Mouse (Mus musculus) granulocyte monocyte progenitor cell, adult 5-6 weeks (primary cell): ENCODE measurements at regions not wholly inside any gene's neighbourhood (a gene's known extent, or its start where the extent isn't known, plus 50 kb on each side); places are given as distances from the start of the nearest gene placed in this dataset.
A peak's percentile ranks its signal among the peaks of the same experiment; 100 is the strongest.

Source experiments
- ATAC-seq: replicated peaks from 2 replicates; pipeline ENCODE4 v1.8.0; 2016; ENCODE audit warnings: mild to moderate bottlenecking, moderate TSS enrichment, inconsistent platforms; ENCODE audit not compliant: poor library complexity, severe bottlenecking

GRCm38 (mm10) chr15:8582676-8583075 lies 62.9 kb upstream of the Gm2310 start:
- ATAC-seq = no peak

- ATAC-seq = peak; percentile 93
Measured at GRCm38 (mm10) chr15:8581146-8581913, 61.6 kb upstream of the Gm2310 start.

GRCm38 (mm10) chr15:8580077-8580476 lies 60.3 kb upstream of the Gm2310 start:
- no peak for ATAC-seq

- ATAC-seq = peak; percentile 75
Measured at GRCm38 (mm10) chr15:8577480-8577881, 57.7 kb upstream of the Gm2310 start.

- ATAC-seq = no peak
Measured at GRCm38 (mm10) chr15:8576975-8577374, 57.2 kb upstream of the Gm2310 start.

GRCm38 (mm10) chr15:8569617-8570016 lies 49.9 kb upstream of the Gm2310 start:
- peak; percentile 39 for ATAC-seq
